Mouse (Mus musculus) ES-E14 (cell line): ENCODE data around the gene Icam1. TPM values are rescaled to one million over a fixed set of nuclear protein-coding genes. Genes with fewer than 3 reads are reported as not detected.

ENCODE experiments used
- DNase-seq: peaks from one replicate; pipeline ENCODE4 v3.0.0-alpha.2; 2013; ENCODE audit warnings: low read depth, low spot score
- H3K27ac ChIP-seq: 2 replicates; pipeline ENCODE4 v1.5.1; 2012; ENCODE audit warnings: low read depth, mild to moderate bottlenecking, low read length, moderate library complexity, mixed read lengths; ENCODE audit not compliant: poor library complexity, insufficient read depth, severe bottlenecking
- H3K36me3 ChIP-seq: 2 replicates; pipeline ENCODE4 v1.6.1; 2012; ENCODE audit warnings: mild to moderate bottlenecking, low read length, moderate library complexity, mixed read lengths; ENCODE audit not compliant: control insufficient read depth, poor library complexity, insufficient read depth, severe bottlenecking
- H3K4me1 ChIP-seq, 2 experiments: fragments of 150-350 bp in 1 of 2; sonication (generic) in 1 of 2; 2 replicates each; pipeline ENCODE4 v1.6.1; 2012; ENCODE audit warnings: low read length in 2 of 2, mild to moderate bottlenecking in 1 of 2, mixed read lengths in 1 of 2; ENCODE audit not compliant: control insufficient read depth in 2 of 2, insufficient read depth in 2 of 2, poor library complexity in 1 of 2
- H3K4me3 ChIP-seq, 2 experiments: fragments of 150-350 bp in 1 of 2; sonication (generic) in 1 of 2; 2 replicates each; pipeline ENCODE4 v1.5.1; 2012; ENCODE audit warnings: low read length in 2 of 2, low read depth in 1 of 2, mild to moderate bottlenecking in 1 of 2, mixed read lengths in 1 of 2; ENCODE audit not compliant: insufficient read depth in 1 of 2, poor library complexity in 1 of 2, severe bottlenecking in 1 of 2
- H3K9ac ChIP-seq: 2 replicates; pipeline ENCODE4 v1.6.1; 2012; ENCODE audit warnings: low read depth, mild to moderate bottlenecking, low read length, mixed read lengths; ENCODE audit not compliant: poor library complexity, insufficient read depth, severe bottlenecking
- H3K9me3 ChIP-seq: fragments of 150-350 bp; sonication (generic); 2 replicates; pipeline ENCODE4 v1.6.1; 2012; ENCODE audit warnings: low read depth, mild to moderate bottlenecking, low read length; ENCODE audit not compliant: control insufficient read depth, insufficient read depth
- CHD2 ChIP-seq: IDR thresholded peaks from 2 replicates; pipeline ENCODE4 v1.6.1; 2014; ENCODE audit warnings: mild to moderate bottlenecking, low read depth, low read length, inconsistent platforms
- HCFC1 ChIP-seq: IDR thresholded peaks from 2 replicates; pipeline ENCODE4 v1.6.1; 2012; ENCODE audit warnings: low read length, inconsistent platforms, borderline replicate concordance; ENCODE audit not compliant: insufficient read depth
- MAFK ChIP-seq: IDR thresholded peaks from 2 replicates; pipeline ENCODE4 v1.6.1; 2014; ENCODE audit warnings: mild to moderate bottlenecking, low read depth, low read length, inconsistent platforms; ENCODE audit not compliant: insufficient read depth
- ZC3H11A ChIP-seq: IDR thresholded peaks from 2 replicates; pipeline ENCODE4 v1.6.1; 2012; ENCODE audit warnings: low read depth, mild to moderate bottlenecking, inconsistent platforms, low read length, borderline replicate concordance
- ZNF384 ChIP-seq: IDR thresholded peaks from 2 replicates; pipeline ENCODE4 v1.6.1; 2012; ENCODE audit warnings: low read depth, low read length, inconsistent platforms
- in situ Hi-C, 2 experiments: fragments of 600-800 bp; cut with MboI; formaldehyde crosslinking; loops; one replicate each; pipeline ENCODE4 v1.15.1; 2025; ENCODE audit warnings: low sequenced_read_pairs in 2 of 2, inconsistent platforms in 1 of 2; ENCODE audit not compliant: unreplicated experiment in 2 of 2
- total RNA-seq: library from RNA; depleted of rRNA; stranded (reverse); fragments of 300-350 nt; gene quantifications from 2 replicates; pipeline ENCODE4 v1.2.3, GENCODE M21; 2012

Gene Icam1
- total RNA-seq, 1 experiment, result 153 TPM

GRCm38 (mm10) chr9:20972141-20972992 lies 43.4 kb upstream of the Icam1 start:
- DNase-seq, result no peak

GRCm38 (mm10) chr9:20973001-20973681 lies 42.6 kb upstream of the Icam1 start:
- in situ Hi-C loops, result no loop called here
- DNase-seq, result no peak
- no peaks in the 10 kb centered on the region for H3K9me3 ChIP-seq
- no peak for TF ChIP-seq ZNF384
- TF ChIP-seq MAFK, result no peak
- no peak for TF ChIP-seq CHD2
- no peak for TF ChIP-seq HCFC1
- TF ChIP-seq ZC3H11A, result no peak
- H3K4me3 ChIP-seq, result peak overlapping the region in 1 of 2 experiments; percentile 62; a peak in 2 of 4 replicates
- 0 out of 2 replicates have a peak overlapping the region, but pooled peaks have one; percentile 75 for H3K9ac ChIP-seq
- H3K27ac ChIP-seq, result peak overlapping the region; percentile 80; the same call in 1 of the 2 replicates
- peaks cover 15% of the 10 kb centered on the region; the same call in 1 of the 2 replicates for H3K36me3 ChIP-seq
- peaks cover 17 to 27% of the 10 kb centered on the region in 2 experiments for H3K4me1 ChIP-seq

More at GRCm38 (mm10) chr9:20972141-20972992, 43.4 kb upstream of the Icam1 start:
- TF ChIP-seq ZNF384, result no peak
- TF ChIP-seq ZC3H11A, result no peak
- TF ChIP-seq HCFC1, result no peak
- TF ChIP-seq CHD2, result no peak
- TF ChIP-seq MAFK, result no peak
- no peaks in the 10 kb centered on the region for H3K9me3 ChIP-seq
- peaks cover 22% of the 10 kb centered on the region for H3K36me3 ChIP-seq
- in situ Hi-C loops, result no loop called here
- H3K4me3 ChIP-seq, result peak overlapping the region; percentile 54 to 62
- peaks cover 17 to 25% of the 10 kb centered on the region in 2 experiments for H3K4me1 ChIP-seq
- peak overlapping the region; percentile 80; the same call in 1 of the 2 replicates for H3K27ac ChIP-seq
- H3K9ac ChIP-seq, result peak overlapping the region; percentile 75

- Histone ChIP-seq H3K36me3 (peaks cover 10% of the 10 kb centered on the region; the same call in 1 of the 2 replicates), H3K4me1 (peaks cover 17 to 27% of the 10 kb centered on the region in 2 experiments), H3K9ac (no peak overlapping the region), H3K4me3 (no peak overlapping the region), H3K9me3 (no peaks in the 10 kb centered on the region), H3K27ac (no peak overlapping the region)
- no peak for DNase-seq
- in situ Hi-C loops, result no loop called here
- TF ChIP-seq HCFC1 (no peak), ZC3H11A (no peak), MAFK (no peak), CHD2 (no peak), ZNF384 (no peak)
These were observed 42.1 kb upstream of the Icam1 start for GRCm38 (mm10) chr9:20973682-20974075.

- peaks cover 26 to 30% of the 10 kb centered on the region in 2 experiments for H3K4me1 ChIP-seq
- peak overlapping the region; percentile 95 for H3K27ac ChIP-seq
- in situ Hi-C loops, result no loop called here
- H3K4me3 ChIP-seq, result peak overlapping the region; percentile 86 to 91
- no peaks in the 10 kb centered on the region for H3K9me3 ChIP-seq
- 0 out of 2 replicates have a peak, but pooled peaks cover 4% of the 10 kb centered on the region for H3K36me3 ChIP-seq
- no peak for DNase-seq
- TF ChIP-seq ZNF384 (no peak), ZC3H11A (no peak), HCFC1 (no peak), CHD2 (no peak)
- peak overlapping the region; percentile 83 for H3K9ac ChIP-seq
These were observed 40.2 kb upstream of the Icam1 start for GRCm38 (mm10) chr9:20975431-20976215.
